Mouse (Mus musculus) lung, adult 2 months (tissue): ENCODE measurements around the gene Ccdc85b.

Experiments used
- CTCF ChIP-seq: fragments of 200-500 bp; IDR thresholded peaks from 2 replicates; pipeline ENCODE4 v1.5.1; 2011; ENCODE audit warnings: mild to moderate bottlenecking, low read length, control low read depth; ENCODE audit not compliant: insufficient read depth
- POLR2A ChIP-seq: fragments of 200-500 bp; IDR thresholded peaks from 2 replicates; pipeline ENCODE4 v1.6.1; 2011; ENCODE audit warnings: low read depth, mild to moderate bottlenecking, control low read depth, low read length, borderline replicate concordance; ENCODE audit errors: extremely low read depth

GRCm38 (mm10) chr19:5447515-5448353 lies 10.0 kb downstream of the Ccdc85b start, which contains the start of gene Fosl1:
- TF ChIP-seq CTCF (no peak), POLR2A (no peak)
